Mouse (Mus musculus) lung, postnatal 0 days (tissue): ENCODE results near the gene Olfr98.

ENCODE experiments used
- CTCF ChIP-seq: IDR thresholded peaks from 2 replicates; pipeline ENCODE4 v1.5.1; 2016; ENCODE audit warnings: antibody characterized with exemption, mild to moderate bottlenecking
- EP300 ChIP-seq: IDR thresholded peaks from 2 replicates; pipeline ENCODE4 v1.6.1; 2016; ENCODE audit warnings: antibody characterized with exemption, mild to moderate bottlenecking, control low read depth

- TF ChIP-seq CTCF (peak; percentile 48), EP300 (no peak)
Observed at GRCm38 (mm10) chr17:37250544-37250943, 13.0 kb downstream of the Olfr98 start.
